Mouse (Mus musculus) liver, postnatal 0 days (tissue): ENCODE measurements at regions not wholly inside any gene's neighbourhood (a gene's known extent, or its start where the extent isn't known, plus 50 kb on each side); places are given as distances from the start of the nearest gene placed in this dataset.

Source experiments
- ATAC-seq: fragments of 200-750 bp; cut with Nextera tagmentation; 2 replicates; pipeline ENCODE4 v1.8.0; 2017; ENCODE audit warnings: mild to moderate bottlenecking, moderate library complexity
- DNase-seq: peaks from one replicate; pipeline ENCODE4 v3.0.0-alpha.2; 2016
- H3K27ac ChIP-seq: fragments of 300-500 bp; sonication (generic); 2 replicates; pipeline ENCODE4 v1.5.1; 2014; ENCODE audit warnings: antibody characterized with exemption, moderate library complexity, mild to moderate bottlenecking, low read depth
- H3K27me3 ChIP-seq: fragments of 300-500 bp; sonication (generic); 2 replicates; pipeline ENCODE4 v1.6.1; 2014; ENCODE audit warnings: low read length, control low read depth, mixed read lengths; ENCODE audit not compliant: insufficient read depth
- H3K36me3 ChIP-seq: fragments of 300-500 bp; sonication (generic); replicated peaks from 2 replicates; pipeline ENCODE4 v1.6.1; 2014; ENCODE audit warnings: mild to moderate bottlenecking, control low read depth, low read length, moderate library complexity, mixed read lengths; ENCODE audit not compliant: insufficient read depth
- H3K4me1 ChIP-seq: fragments of 300-500 bp; sonication (generic); 2 replicates; pipeline ENCODE4 v1.6.1; 2014; ENCODE audit warnings: antibody characterized with exemption, mild to moderate bottlenecking, control low read depth; ENCODE audit not compliant: insufficient read depth
- H3K4me2 ChIP-seq: fragments of 300-500 bp; sonication (generic); 2 replicates; pipeline ENCODE4 v1.6.1; 2014; ENCODE audit warnings: low read depth, mild to moderate bottlenecking, low read length, moderate library complexity, mixed read lengths
- H3K4me3 ChIP-seq: fragments of 300-500 bp; sonication (generic); 2 replicates; pipeline ENCODE4 v1.5.1; 2014; ENCODE audit warnings: low read depth, low read length
- H3K9ac ChIP-seq: fragments of 300-500 bp; sonication (generic); replicated peaks from 2 replicates; pipeline ENCODE4 v1.6.1; 2014; ENCODE audit warnings: mild to moderate bottlenecking, moderate library complexity
- H3K9me3 ChIP-seq: fragments of 300-500 bp; sonication (generic); 2 replicates; pipeline ENCODE4 v1.6.1; 2016; ENCODE audit warnings: mild to moderate bottlenecking, control low read depth, low read length, mixed read lengths
- CTCF ChIP-seq: sonication (generic); IDR thresholded peaks from 2 replicates; pipeline ENCODE4 v1.5.1; 2016; ENCODE audit warnings: antibody characterized with exemption, low read depth
- EP300 ChIP-seq: IDR thresholded peaks from 2 replicates; pipeline ENCODE4 v1.6.1; 2016; ENCODE audit warnings: antibody characterized with exemption, low read depth, mild to moderate bottlenecking
- WGBS: fragments of 180-500 bp; shearing (Covaris S2); extraction: QIAGEN DNeasy Blood & Tissue Kit; methylation state at CpG from one replicate; pipeline ENCODE4 v1.1.7; 2014; ENCODE audit not compliant: insufficient replicate concordance; 5-methylcytosine and 5-hydroxymethylcytosine counted together

DNA sequence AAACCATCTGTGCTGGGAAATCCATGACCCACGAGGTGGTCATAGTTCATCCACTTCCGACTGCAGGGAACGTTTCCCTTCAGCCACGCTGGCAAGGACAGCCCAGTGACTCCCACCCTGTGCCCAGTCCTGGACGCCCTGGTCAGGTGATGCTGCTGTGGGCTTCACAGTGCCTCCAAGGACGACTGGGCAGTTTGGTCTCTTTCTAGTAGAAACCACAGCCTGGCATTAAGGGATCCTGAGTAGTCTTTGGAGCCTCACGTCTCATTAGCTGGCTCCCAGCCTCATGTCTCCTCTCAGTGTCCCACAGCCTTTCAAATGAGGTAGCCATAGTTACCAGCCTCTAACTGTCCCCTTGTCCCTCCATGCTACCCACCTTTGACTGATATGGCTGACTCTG is 116.2 kb upstream of the Gdf10 start:
- no peak overlapping the region for H3K4me3 ChIP-seq
- ATAC-seq (no peak), DNase-seq (no peak)
- no peaks in the 10 kb centered on the region for H3K36me3 ChIP-seq
- 66% methylated on average over 7 of the region's 7 CpGs for WGBS
- no peak for TF ChIP-seq EP300
- TF ChIP-seq CTCF, result no peak
- H3K27me3 ChIP-seq, result no peaks in the 10 kb centered on the region
- no peak overlapping the region for H3K27ac ChIP-seq
- no peak overlapping the region for H3K9ac ChIP-seq
- no peak overlapping the region for H3K4me2 ChIP-seq
- no peaks in the 10 kb centered on the region for H3K9me3 ChIP-seq
- H3K4me1 ChIP-seq, result peaks cover 4% of the 10 kb centered on the region; the same call in 1 of the 2 replicates

DNA sequence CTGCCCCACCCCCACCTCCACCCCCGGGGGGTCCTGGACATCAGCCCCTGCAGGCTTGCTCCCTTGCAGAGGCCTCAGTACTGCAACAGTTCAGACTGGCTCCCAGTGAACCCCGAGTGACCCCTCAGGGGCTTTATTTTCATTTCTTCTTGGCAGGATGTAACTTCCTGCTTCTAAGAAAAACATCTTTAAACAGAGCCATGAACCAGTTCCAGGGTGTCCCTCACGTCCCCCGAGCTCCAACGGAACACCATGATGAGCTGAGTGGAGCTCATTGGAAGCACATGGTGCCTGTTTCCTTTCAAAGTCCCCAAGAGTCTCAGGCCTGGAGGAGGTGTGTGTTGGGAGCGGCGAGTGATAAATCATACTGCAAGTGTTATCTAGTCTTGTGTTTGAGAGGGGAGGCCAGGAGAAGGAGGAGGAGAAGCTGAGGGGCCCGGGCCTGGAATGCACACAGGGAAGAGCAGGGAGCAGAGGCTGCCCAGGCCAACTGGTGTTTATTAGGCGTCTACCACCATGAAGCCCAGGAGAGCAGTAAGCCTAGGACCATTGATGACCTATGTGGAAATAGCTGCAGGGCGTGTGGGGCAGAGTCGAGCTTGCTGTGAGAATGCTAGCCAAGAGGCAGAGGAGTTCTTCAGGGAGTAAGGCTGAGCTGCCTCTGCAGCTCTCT is 114.7 kb upstream of the Gdf10 start:
- H3K36me3 ChIP-seq, result no peaks in the 10 kb centered on the region
- no peaks in the 10 kb centered on the region for H3K27me3 ChIP-seq
- H3K9me3 ChIP-seq, result no peaks in the 10 kb centered on the region
- no peak overlapping the region for H3K4me3 ChIP-seq
- peak; percentile 50 for ATAC-seq
- 41% methylated on average over 11 of the region's 11 CpGs for WGBS
- peaks cover 4% of the 10 kb centered on the region; the same call in 1 of the 2 replicates for H3K4me1 ChIP-seq
- peak overlapping the region; percentile 48 for H3K27ac ChIP-seq
- TF ChIP-seq CTCF (no peak), EP300 (no peak)
- H3K4me2 ChIP-seq, result no peak overlapping the region
- no peak overlapping the region for H3K9ac ChIP-seq
- DNase-seq, result no peak

DNA sequence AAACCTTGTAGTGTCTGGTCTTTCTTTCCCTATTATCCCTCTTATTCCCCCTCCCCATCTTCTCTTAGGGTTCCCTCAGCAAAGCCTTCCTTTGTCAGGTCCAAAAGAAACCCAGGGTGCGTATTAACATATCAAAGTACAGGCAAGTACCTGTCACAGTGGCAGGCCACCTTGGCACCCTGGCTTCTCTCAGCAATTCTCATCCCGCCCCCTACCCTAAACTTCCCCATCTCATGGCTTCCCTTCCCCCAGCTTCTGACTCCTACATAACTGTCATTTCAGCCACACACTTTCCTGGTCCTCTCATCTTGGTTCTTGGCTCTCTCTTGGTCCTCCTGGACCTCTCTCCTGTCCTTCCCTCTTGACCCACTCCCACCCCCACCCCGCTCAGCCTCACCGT is 112.8 kb upstream of the Gdf10 start:
- no peak for DNase-seq
- Histone ChIP-seq H3K9ac (no peak overlapping the region), H3K27me3 (no peaks in the 10 kb centered on the region), H3K27ac (no peak overlapping the region), H3K4me3 (no peak overlapping the region), H3K9me3 (no peaks in the 10 kb centered on the region), H3K36me3 (no peaks in the 10 kb centered on the region), H3K4me1 (peaks cover 4% of the 10 kb centered on the region; the same call in 1 of the 2 replicates), H3K4me2 (no peak overlapping the region)
- TF ChIP-seq CTCF, result no peak
- 69% methylated on average over 4 of the region's 4 CpGs for WGBS
- no peak for ATAC-seq

DNA sequence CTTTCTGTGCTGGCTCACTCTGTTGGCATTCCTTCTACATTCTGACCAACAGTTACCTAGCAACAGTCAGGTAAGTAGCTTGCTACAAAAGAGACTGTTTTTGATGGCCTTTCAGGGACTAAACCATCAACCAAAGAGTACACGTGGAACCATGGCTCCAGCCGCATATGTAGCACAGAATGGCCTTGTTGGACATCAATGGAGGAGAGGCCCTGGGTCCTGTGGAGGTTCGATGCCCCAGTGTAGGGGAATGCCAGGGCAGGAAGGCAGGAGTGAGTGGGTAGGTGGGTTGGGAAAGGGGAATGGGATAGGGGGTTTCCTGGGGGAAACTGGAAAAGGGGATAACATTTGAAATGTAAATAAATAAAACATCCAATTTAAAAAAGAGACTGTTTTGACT is 112.1 kb upstream of the Gdf10 start:
- no peak overlapping the region for H3K27ac ChIP-seq
- H3K4me1 ChIP-seq, result peaks cover 4% of the 10 kb centered on the region; the same call in 1 of the 2 replicates
- H3K9me3 ChIP-seq, result no peaks in the 10 kb centered on the region
- H3K4me3 ChIP-seq, result no peak overlapping the region
- no peaks in the 10 kb centered on the region for H3K27me3 ChIP-seq
- no peak overlapping the region for H3K4me2 ChIP-seq
- DNase-seq (no peak), ATAC-seq (no peak)
- TF ChIP-seq EP300, result no peak
- no peak for TF ChIP-seq CTCF
- no peak overlapping the region for H3K9ac ChIP-seq
- 61% methylated on average over 3 of the region's 3 CpGs for WGBS
- H3K36me3 ChIP-seq, result no peaks in the 10 kb centered on the region

DNA sequence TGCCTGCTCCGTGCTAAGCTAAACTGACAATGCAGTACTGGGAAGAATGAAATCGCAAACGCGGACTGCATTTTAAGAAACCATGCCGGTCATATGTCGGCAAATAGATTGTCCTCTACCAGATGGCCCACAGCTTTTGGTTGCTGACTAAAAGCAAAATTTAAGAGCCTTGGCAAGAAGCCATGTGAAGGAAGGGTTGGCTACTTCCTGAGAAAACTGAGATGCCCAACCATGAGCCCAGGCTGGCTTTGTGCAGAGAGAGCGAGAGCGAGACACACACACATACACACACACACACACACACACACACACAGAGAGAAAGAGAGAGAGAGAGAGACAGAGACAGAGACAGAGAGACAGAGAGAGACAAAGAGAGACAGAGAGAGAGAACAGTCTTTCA is 111.1 kb upstream of the Gdf10 start:
- H3K9me3 ChIP-seq, result no peaks in the 10 kb centered on the region
- no peaks in the 10 kb centered on the region for H3K27me3 ChIP-seq
- H3K4me3 ChIP-seq, result no peak overlapping the region
- no peak for DNase-seq
- no peak overlapping the region for H3K27ac ChIP-seq
- TF ChIP-seq CTCF, result no peak
- TF ChIP-seq EP300, result no peak
- H3K4me2 ChIP-seq, result no peak overlapping the region
- no peaks in the 10 kb centered on the region for H3K36me3 ChIP-seq
- no peak overlapping the region for H3K9ac ChIP-seq
- peaks cover 4% of the 10 kb centered on the region; the same call in 1 of the 2 replicates for H3K4me1 ChIP-seq
- WGBS, result 91% methylated on average over 8 of the region's 8 CpGs
- ATAC-seq, result no peak

DNA sequence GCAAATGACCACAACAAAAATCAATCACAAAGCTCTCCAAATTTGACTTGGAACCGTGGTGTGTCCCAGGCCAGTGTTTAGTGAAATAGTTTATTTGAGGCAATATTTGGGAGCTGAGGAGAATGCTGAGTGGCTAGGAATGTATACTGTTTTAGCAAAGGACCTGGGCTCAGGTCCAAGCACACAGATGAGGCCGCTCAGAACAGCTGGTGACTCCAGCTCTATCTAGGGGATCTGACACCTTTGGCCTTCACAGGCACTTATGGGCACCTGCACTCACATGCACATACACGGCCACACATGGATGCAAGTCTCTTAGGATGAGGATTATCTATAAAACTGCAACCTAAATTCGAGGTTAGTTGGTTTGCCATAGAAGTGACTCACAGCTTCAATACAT is 110.6 kb upstream of the Gdf10 start:
- 62% methylated on average over 4 of the region's 4 CpGs for WGBS
- no peak for TF ChIP-seq EP300
- TF ChIP-seq CTCF, result no peak
- Histone ChIP-seq H3K36me3 (no peaks in the 10 kb centered on the region), H3K4me3 (no peak overlapping the region), H3K27me3 (no peaks in the 10 kb centered on the region), H3K27ac (no peak overlapping the region), H3K9me3 (no peaks in the 10 kb centered on the region), H3K9ac (no peak overlapping the region), H3K4me2 (no peak overlapping the region), H3K4me1 (peaks cover 4% of the 10 kb centered on the region; the same call in 1 of the 2 replicates)
- DNase-seq (no peak), ATAC-seq (no peak)

DNA sequence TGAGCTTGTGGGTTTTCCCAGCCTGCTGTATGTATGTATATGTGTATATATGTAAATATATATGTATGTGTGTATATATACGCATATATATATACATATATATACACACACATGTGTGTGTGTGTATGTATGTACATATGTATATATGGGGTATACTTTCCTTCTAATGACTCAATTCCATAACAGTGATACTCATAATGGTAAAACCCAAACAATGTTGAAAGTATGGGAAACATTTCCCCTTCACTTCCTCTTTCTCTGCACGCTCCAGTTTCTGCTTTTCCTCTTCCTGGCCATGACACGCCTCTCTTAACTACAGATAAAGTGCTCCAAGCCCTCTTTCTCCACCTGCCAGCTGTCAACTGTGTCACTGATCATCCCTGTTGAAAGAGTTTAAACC is 110.1 kb upstream of the Gdf10 start:
- ATAC-seq, result no peak

More for the DNA sequence above, 110.1 kb upstream of the Gdf10 start:
- Histone ChIP-seq H3K4me1 (peaks cover 4% of the 10 kb centered on the region; the same call in 1 of the 2 replicates), H3K27ac (no peak overlapping the region), H3K4me3 (no peak overlapping the region), H3K4me2 (no peak overlapping the region), H3K36me3 (no peaks in the 10 kb centered on the region), H3K9ac (no peak overlapping the region), H3K9me3 (no peaks in the 10 kb centered on the region), H3K27me3 (no peaks in the 10 kb centered on the region)
- no peak for TF ChIP-seq CTCF
- TF ChIP-seq EP300, result no peak
- 45% methylated on average over 3 of the region's 3 CpGs for WGBS
- DNase-seq, result no peak
